Mouse (Mus musculus) spleen, adult 2 months (tissue): ENCODE results near the gene Gm815.

Experiments used
- CTCF ChIP-seq: fragments of 200-500 bp; IDR thresholded peaks from 2 replicates; pipeline ENCODE4 v1.5.1; 2011; ENCODE audit warnings: mild to moderate bottlenecking, inconsistent platforms; ENCODE audit not compliant: insufficient read depth, insufficient read length, insufficient replicate concordance; ENCODE audit errors: extremely low read depth
- POLR2A ChIP-seq: fragments of 200-500 bp; IDR thresholded peaks from 2 replicates; pipeline ENCODE4 v1.6.1; 2011; ENCODE audit warnings: low read depth, low read length, inconsistent platforms

DNA sequence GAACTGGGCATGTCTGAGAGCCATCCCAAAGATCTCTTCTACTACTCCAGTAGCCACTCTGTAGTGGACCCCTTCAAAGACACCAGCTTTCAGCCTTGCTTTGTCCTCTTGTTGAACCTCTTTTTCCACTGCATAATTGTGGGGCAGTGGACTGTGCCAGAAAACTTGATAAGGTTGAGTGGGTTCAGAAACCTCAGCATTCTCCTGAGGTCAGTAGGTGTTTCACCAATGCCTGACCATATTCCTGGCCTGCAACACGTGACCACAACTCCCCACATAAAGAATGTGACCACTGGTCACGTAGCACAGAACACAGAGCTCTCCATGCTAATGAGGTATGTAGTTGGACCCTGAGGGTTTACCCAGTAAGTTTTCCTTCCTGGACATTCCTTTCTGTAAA lies 48.5 kb downstream of the Gm815 start:
- TF ChIP-seq CTCF, result no peak
- no peak for TF ChIP-seq POLR2A
